Mouse (Mus musculus) E14TG2a.4 (cell line): Measurements from ENCODE around the gene Psmc1.

Source experiments
- CTCF ChIP-seq: conservative IDR thresholded peaks from 2 replicates; pipeline ENCODE4 v1.5.1; 2014; ENCODE audit warnings: low read length
- NANOG ChIP-seq: IDR thresholded peaks from 2 replicates; pipeline ENCODE4 v1.6.1; 2014; ENCODE audit warnings: borderline replicate concordance, low read length, mixed read lengths

DNA sequence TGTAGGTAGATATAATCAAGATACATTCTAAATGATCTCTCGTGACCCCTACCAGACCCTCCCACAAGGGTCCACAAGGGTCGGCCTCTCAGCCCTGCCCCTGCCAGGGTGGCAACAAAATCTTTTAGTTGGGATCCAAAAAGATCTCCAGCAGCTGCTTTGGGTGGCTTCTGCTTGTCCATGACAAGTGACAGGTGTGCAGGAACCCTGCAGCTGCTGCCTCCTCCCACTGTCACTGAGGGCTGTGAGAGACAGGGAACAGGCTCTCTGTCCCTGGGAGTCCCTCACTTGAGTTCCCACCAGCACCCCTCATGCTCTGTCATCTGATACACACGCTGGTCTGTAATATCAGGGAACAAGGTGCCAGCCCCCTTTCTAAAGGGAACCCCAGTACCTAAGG lies 8.3 kb upstream of the Psmc1 start:
- TF ChIP-seq CTCF = no peak
- TF ChIP-seq NANOG = no peak
